Mouse (Mus musculus) adrenal gland, adult 10 weeks (tissue): Measurements from ENCODE around the gene Kcp. TPM values are rescaled to one million over a fixed set of nuclear protein-coding genes. Genes with fewer than 3 reads are reported as not detected.

Source experiments
- polyA plus RNA-seq: library from polyadenylated mRNA; stranded (reverse); fragments of 350-450 nt; fragmentation: Illumina TruSeq; extraction: RNeasy Lipid Tissue Mini Kit (QIAGEN cat#74804); gene quantifications from one replicate; pipeline ENCODE4 v1.2.3, GENCODE M21; 2014; ENCODE audit warnings: low read depth, low replicate concordance

Gene Kcp
- polyA plus RNA-seq = not detected

GRCm38 (mm10) chr6:29507447-29508309 lies at the start of gene Kcp:
TSS of gene Kcp (minus strand) at chr6:29507952.

GRCm38 (mm10) chr6:29526281-29527251 lies 18.8 kb upstream of the Kcp start, which contains the start of gene Irf5:
TSS of gene Irf5 (plus strand) at chr6:29526625.

GRCm38 (mm10) chr6:29471137-29471536 lies 36.6 kb downstream of the Kcp start, which contains the start of gene Atp6v1fnb:
TSS of gene Atp6v1fnb (plus strand) at chr6:29471437.

GRCm38 (mm10) chr6:29467583-29468354 lies 40.0 kb downstream of the Kcp start, which contains the start of gene Atp6v1f:
TSS of gene Atp6v1f (plus strand) at chr6:29467718.

GRCm38 (mm10) chr6:29433038-29433803 lies 74.5 kb downstream of the Kcp start, which contains the start of gene Flnc:
TSS of gene Flnc (plus strand) at chr6:29433256.

Other genes with a start within 250 kb of the Kcp start
- gene Hilpda, start 235.5 kb downstream of the Kcp start, polyA plus RNA-seq = 5.7 TPM
- not detected for gene Fam71f2, start 228.4 kb downstream of the Kcp start, polyA plus RNA-seq
- gene Fam71f1, start 188.8 kb downstream of the Kcp start, polyA plus RNA-seq = not detected
- gene Calu, start 159.9 kb downstream of the Kcp start, polyA plus RNA-seq = 382 TPM
- not detected for gene Opn1sw, start 119.5 kb downstream of the Kcp start, polyA plus RNA-seq
- gene Ccdc136, start 111.6 kb downstream of the Kcp start, polyA plus RNA-seq = 0.82 TPM
- gene Flnc, start 74.7 kb downstream of the Kcp start, polyA plus RNA-seq = 0.06 TPM
- gene Atp6v1f, start 40.2 kb downstream of the Kcp start, polyA plus RNA-seq = 33.1 TPM
- not detected for gene Atp6v1fnb, start 36.5 kb downstream of the Kcp start, polyA plus RNA-seq
- 0.93 TPM for gene Irf5, start 18.7 kb upstream of the Kcp start, polyA plus RNA-seq
- gene Tnpo3, start 101.9 kb upstream of the Kcp start, polyA plus RNA-seq = 66.2 TPM
- gene Tspan33, start 186.3 kb upstream of the Kcp start, polyA plus RNA-seq = 0.29 TPM
- gene Smo, start 227.6 kb upstream of the Kcp start, polyA plus RNA-seq = 17.9 TPM